Mouse (Mus musculus): Measurements from ENCODE around the gene Gramd1b.
A peak's percentile ranks its signal among the peaks of the same experiment; 100 is the strongest.

The Gramd1b gene

DNA sequence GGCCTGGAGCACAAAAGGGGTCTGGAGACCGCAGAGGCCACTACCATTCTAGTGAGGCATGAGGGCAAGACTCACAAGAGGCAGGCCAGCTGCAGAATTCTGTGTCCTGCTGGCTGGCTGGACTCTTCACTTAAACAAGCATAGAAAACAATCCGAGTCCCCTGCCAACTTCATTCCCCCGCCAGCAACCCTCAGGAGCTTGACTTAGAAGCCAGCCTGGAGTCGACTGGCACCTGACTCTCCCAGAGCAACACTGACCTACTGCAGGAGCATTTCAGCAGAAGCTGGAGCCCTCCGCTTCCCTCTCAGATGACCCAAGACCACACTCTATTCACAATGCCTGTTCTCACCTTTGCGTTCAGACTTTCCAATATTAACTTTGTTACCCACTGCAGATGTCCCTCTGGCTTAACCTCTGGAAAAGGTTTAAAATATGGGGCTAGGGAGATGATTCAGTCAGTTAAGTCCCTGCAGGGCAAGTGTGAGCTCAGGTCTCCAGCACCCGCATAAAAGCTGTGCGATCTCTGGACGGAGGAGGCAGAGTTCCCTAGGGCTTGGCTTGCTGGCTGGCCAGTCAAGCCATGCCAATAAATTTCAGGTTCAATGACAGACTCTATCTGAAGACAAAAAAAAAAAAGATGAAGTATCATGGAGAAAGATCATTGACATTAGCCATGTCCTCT is 104.8 kb downstream of the Gramd1b start:
- no peak for DNase-seq (ENCODE audit: low spot score in 2 of 2)

DNA sequence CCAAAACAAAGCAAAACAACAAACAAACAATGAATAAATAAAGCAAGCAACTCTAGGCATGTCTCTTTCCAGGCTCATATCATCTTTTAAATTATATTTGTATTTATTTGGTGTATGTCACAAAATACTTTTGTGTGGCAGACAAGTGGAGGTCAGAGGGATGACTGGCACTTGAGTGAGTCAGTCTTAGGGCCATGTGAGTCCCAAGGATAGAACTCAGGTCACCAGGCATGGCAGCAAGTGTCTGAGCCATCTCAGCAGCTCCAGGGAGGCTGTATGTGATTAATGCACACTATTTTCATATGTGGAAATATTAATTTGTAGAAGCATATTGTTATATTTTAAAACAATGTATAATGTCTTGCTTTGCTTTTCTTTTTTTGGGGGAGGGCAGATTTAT is 106.3 kb downstream of the Gramd1b start:
- no peak for DNase-seq (ENCODE audit: low spot score in 2 of 2)

DNA sequence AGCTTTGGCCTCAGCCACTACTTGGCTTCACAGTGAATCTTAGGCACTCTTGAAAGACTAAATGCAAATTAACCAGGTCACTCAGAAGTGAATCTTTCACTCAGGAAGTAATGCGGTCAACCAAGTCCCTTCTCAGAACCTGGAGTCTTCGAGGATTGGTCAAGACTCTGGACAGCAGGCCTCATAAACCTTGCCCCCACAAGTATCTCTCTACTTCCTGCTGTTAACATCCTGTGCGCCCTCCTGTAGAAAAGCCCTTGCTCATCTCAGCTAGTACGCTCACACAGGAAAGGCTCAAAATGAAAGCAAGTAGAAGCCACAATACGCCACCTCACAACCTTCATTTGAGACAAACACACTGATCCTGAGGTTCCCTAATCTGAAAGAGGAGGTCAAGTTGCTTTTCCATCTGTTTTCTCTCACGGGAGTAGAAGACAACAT is 107.7 kb downstream of the Gramd1b start:
- DNase-seq (ENCODE audit: low spot score in 2 of 2) = no peak

DNA sequence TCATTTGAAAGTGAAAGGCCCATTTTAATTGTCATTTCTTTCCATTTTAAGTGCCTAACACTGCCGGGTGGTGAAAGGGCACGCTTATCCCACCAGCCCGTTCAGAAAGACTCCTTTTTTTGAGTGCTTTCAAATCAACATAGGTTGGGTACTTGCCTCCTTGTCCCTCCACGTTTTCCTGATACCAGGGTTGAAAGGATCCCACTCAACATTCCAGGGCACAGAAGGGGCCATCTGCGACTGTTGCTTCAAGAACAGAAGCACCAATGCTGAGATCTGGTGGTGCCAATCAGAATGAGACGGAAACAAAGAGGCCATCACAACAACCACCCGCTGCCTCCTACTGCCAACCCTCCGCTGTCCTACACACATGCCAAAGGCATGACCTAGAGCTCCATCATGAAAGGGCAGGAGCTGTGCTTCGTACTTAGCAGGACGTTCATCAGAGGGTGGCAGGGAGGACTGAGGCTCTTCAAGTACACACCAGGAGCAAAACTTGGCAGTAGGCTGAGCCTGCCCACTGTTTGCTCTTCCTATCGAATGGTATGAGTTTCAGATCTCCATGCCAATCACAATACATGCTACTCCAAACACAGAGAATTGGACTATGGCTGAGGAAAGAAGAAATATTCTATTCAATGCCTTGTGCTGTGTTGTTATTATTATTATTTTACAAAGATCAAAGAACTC is 108.7 kb downstream of the Gramd1b start:
- DNase-seq (ENCODE audit: low spot score in 2 of 2) = no peak

DNA sequence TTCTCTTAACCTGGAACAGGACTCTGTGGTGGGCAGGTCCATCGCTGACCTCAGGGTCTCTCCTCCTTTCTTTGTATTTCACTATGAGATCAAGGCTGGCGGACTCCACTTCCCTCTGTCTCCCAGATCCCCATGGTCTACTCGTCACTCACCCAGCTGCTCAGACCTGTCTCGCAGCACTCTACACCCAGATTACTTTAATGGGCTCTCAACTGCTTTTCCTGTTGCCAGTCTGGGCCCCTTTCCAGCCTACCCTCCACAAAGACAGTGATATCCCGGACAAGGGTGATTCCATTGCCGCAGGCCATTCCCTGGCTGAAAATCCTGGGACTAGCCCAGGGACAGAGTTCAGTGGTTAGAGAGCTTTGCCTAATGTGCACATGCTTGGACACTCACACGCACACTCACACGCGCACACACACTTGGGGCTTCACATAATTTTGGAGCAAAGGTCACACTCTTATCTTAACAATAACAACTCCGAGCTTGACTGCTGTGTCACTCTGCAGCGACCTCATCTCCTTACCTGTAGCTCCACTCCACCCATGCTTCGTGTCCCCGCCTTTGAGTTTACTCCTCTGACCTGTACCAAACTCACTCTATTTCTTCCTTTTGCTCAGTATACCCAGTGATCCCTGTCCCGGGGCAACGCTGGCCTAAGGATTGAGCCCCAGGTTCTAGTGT is 110.4 kb downstream of the Gramd1b start:
- DNase-seq (ENCODE audit: low spot score in 2 of 2) = no peak

DNA sequence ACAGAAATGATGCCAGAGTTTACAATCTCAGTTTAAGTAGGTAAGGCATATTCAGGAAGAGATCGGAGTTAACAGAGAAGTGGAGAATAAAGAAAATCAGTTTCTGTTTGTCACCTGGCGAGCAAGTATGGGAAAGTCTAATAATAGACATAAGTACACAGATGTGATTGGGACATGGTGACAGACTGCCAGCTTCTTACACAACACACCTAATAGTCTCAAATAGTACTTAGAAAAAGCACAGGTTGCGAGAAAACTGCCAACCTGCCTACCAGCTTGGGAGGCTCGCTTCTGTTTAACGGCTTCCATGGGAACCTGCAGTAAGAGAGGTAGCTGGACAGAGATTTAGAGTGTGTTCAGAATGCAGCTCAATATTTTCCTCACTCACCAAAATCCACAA is 112.4 kb downstream of the Gramd1b start:
- no peak for DNase-seq (ENCODE audit: low spot score in 2 of 2)

DNA sequence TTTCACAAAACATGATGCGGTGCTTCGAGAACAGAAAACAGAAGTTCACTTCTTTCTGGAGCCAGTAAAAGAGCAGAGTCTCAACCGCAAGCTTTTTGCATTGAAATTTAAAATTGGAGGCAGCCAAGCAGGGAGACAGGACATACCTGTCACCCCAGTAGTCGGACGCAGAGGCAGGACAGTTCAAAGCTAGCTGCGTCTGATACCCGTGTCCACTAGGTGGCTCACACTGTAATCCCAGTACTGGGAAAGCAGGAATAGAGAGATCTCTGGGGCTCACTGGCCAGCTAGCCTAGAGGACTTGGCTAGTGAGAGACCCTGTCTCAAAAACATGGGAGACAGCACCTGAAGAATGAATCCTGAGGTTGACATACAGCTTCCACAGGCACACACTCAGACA is 115.0 kb downstream of the Gramd1b start:
- no peak for DNase-seq (ENCODE audit: low spot score in 2 of 2)

DNA sequence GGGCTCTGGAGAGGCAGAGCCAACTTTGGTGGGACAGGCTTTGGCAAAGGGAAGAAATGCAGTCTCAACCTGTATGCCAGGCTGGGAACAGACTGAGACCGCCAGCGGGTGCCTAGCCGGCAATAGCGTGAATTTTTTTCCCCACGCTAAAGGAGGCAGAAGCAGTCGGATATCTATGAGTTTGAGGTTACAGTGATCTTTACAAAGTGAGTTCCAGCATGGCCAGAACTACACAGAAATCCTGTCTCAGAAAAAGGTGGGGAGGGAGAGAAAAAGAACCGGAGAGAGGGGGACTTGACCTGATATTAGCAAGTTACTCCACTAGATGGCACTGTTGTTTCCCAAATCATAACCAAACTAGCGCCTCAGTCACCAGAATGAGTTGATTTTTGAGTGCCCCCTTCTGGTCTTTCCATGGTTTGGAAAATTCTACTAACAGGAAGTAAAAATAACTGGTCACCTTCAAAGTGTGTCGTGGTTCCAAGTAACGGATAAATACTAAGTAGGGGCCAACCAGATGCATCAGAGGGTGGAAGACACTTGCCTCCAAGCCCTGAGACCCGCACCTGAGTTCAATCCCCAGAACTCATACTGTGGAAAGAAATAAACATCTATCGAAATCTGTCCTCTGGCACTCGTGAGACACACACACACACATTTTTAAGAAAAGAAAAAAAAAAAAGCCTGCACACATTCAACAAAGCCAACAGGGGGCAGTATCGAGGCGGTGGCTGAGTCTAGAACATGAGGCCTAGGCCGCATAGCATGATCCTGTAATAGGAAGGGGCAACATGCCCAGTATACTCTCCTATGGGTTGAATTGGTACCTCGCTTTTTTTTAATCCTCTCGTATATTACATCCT is 116.0 kb downstream of the Gramd1b start:
- peak; percentile 39 to 84 for DNase-seq (ENCODE audit: low spot score in 2 of 2)

DNA sequence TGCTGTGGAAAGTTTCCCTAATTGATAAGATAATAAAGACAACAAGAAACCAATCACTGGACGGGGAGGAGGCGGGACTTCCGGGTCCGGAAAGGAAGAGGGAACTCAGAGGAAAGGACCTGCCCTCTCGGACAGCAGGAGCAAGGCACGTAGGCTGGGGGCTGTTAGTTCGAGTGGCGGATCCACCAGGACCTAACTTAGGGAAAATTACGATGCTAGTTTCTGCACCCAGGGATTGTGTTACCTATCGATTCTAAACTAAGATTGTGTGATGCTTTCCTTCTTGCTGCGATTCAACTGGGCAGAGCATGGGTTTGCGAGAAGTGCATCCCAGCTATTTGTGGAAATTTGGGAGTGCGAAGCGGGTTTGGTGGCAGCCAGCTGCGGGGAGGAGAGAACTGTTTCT is 116.7 kb downstream of the Gramd1b start:
- DNase-seq (ENCODE audit: low spot score in 2 of 2) = peak; percentile 70 to 74

DNA sequence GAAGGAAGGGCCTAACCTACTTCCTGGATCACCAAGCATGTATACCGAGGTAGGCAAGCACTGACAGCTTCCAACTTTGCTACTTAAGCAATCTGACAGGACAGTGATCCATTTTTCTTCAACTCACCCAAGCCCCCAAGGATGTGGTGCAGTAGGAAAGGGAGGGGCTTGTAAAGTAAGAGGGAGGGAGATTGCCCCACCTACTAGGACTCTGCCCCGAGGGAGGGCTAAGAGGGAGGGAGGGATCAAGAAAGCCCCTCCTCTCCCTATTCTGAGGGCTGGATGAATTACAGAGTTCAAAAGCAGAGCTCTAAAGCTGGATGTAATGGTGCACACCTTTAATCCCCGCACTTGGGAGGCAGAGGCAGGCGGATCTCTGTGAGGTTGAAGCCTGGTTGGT is 117.6 kb downstream of the Gramd1b start:
- no peak for DNase-seq (ENCODE audit: low spot score in 2 of 2)

DNA sequence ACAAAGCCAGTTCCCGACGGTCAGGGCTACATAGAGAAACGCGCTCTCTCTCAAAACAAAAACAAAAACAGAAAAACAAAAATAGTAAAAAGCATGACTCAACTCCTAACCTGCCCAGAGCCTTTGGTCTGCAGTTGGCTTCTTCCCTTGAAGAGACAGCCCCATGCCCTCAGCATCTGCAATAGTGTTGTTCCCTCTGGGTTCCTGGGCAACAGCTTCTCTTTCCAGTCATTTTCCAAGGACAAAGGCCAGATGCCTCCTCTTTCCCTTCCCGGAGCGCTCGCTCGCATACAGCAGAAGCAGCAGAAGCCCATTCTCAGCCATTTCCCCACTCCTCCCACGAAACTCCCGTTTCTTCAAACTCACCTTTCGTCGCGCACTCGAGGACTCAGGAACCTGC is 118.3 kb downstream of the Gramd1b start:
- DNase-seq (ENCODE audit: low spot score in 2 of 2) = no peak

DNA sequence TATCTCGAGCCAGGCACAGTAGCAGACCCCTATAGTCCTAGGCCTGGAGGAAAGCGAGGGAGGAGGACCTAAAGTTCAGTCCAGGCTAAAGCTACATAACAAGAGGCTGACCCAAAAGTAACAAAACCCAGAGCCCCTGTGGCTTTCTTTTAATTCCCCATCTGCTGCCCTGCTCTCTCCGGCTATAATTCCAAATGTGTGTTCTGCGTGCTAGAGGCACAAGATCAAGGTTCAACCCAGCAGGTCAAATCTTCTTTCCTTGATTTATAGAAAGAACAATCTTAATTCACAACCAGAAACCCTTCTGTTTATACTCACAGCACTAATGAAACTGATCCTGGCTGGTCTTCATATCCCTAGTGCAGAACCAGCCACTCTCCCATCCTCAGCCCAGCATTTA is 118.9 kb downstream of the Gramd1b start:
- DNase-seq (ENCODE audit: low spot score in 2 of 2) = no peak

DNA sequence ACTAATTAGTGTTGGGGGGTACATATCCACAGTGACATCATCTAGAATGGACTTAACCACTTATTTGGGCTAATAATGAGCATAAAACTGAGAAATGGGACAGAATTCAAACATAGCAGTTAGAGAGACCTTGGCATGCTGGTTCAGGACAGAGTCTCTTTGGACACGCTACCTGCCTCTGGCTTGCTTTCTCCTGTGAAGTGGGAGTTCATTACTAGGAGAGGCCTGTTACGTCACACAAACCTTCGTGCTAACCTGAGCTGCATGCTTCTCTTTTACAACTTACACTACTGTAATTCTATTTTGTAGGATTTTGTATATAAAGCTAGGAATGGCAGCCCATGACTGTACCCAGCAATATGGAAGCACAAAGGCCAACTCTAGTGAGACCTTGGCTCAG is 120.3 kb downstream of the Gramd1b start:
- no peak for DNase-seq (ENCODE audit: low spot score in 2 of 2)

DNA sequence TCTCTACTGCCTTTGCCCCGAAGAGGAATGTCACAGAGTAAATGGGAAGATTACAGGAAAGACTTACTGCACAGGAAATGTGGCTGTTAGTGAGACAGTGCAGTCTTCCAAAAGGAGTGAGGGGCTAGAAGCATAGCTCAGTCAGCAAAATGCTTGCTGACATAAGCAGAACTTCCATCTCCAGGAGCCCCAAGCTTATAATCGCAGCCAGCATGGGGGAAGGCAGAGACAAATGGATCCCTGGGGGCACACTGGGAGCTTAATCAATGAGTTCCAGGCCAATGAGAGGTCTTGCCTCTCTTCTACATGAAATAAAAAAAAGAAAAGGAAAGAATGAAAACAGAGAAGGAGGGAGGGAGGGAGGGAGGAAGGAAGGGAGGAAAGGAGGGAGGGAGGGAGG is 122.1 kb downstream of the Gramd1b start:
- DNase-seq (ENCODE audit: low spot score in 2 of 2) = no peak

DNA sequence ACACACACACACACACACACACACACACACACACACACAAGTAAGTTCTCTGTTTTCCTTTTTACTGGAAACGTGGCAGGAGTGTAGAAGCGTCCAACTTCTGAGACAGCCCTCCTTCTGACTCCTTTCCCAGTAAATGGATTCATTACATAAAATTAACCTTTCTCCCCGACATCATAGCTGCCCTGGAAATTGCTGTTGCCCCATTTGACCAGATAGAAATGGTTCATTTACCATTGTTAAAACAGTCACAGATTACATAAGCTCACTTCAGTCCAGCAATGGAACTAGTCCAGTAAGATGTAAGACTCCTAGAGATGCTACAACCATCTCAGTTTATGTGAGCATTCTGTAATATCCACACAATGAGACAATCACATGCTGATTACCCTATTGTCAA is 122.8 kb downstream of the Gramd1b start:
- no peak for DNase-seq (ENCODE audit: low spot score in 2 of 2)

DNA sequence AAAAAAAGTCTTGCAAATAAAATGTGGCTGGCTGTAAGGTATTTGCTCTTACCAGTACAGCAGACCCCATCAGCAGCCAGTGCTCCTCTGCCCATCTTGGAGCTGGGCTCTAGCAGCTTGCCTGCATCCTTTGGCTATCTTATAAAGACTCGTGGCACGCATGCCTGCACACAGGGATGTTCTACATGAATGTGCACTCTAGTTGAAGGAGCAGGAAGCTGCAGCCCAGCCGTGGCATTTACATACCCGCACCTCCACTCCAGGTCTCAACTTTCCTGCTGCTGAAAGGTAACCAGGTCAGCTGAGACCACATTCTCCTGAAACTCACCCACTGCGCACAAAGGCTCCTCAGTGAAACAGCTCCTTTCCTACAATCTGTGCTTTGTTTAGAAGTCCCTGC is 123.3 kb downstream of the Gramd1b start:
- no peak for DNase-seq (ENCODE audit: low spot score in 2 of 2)

DNA sequence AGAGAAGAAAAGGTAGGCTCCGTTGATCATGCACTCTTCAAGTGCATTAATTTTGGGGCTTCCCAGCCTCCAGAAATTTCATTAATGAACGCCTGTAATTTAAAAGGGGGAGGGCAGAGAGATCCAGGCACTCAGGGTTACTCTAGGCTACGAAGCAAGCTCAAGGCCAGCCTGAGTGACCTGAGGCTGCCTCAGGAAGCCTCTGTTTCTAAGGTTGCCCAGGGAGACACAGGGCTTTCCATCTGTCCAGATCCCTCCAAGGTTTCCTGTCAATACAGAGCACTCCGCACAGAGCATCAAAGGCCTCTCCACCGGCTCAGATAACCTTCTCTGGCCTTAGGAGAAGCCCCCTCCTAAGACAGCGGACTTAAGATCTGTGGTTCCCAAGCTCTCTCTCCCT is 125.4 kb downstream of the Gramd1b start:
- DNase-seq (ENCODE audit: low spot score in 2 of 2) = no peak

DNA sequence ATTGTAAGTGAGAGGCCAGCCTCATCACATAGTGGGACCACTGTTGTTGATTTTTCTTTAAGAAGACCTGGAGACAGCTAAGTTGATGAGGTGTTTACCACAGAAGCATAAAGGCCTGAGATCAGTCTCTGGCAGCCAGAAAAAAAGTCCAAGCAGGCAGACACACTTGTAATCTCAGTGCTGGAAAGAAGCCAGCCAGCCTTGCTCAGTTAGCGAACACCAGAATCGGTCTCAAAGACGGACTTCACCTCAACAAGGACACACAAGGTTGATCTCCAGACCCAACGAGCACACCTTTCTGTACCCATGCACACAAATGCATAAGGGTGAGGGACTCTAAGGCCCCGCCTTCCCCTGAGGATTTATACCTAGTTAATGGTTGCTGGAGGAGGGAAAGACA is 125.9 kb downstream of the Gramd1b start:
- DNase-seq (ENCODE audit: low spot score in 2 of 2) = no peak

DNA sequence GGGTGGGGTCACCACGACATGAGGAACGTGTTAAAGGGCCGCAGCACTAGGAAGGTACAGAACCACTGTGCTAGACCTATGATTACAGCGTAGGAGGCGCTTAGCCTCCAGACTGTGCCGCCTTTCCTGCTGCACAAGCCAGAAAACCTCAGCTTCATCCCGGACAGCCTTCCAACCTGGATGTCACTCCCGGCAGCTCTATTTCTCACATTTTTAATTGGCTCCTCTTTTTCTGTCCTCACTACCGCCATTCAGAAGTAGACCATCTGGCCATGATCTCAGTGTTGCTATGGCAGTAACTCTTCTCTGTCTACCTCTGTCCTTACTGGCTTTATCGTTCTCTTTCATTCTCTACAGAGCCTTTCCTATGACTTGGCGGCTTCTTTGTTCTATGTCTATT is 126.5 kb downstream of the Gramd1b start:
- peak; percentile 48 to 71 for DNase-seq (ENCODE audit: low spot score in 2 of 2)

DNA sequence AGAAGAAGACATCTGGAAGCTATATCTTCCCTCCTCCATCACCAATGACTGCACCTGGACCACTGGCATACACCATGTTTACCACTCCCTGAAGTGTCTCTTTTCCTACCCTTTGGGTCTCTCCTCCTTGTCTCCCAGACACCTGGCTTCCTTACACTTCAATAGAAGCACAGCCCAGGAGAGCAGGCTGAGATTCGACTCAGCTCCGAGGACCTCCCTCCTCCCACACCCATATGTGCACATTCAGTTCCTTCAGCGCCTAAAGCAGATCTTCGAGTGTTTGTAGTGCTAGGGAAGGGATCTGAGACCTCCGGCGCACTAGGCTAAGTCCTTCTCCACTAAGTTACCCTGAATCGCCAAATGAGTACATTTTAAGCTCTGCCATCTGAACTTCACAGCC is 127.4 kb downstream of the Gramd1b start:
- peak; percentile 48 to 63 for DNase-seq (ENCODE audit: low spot score in 2 of 2)

DNA sequence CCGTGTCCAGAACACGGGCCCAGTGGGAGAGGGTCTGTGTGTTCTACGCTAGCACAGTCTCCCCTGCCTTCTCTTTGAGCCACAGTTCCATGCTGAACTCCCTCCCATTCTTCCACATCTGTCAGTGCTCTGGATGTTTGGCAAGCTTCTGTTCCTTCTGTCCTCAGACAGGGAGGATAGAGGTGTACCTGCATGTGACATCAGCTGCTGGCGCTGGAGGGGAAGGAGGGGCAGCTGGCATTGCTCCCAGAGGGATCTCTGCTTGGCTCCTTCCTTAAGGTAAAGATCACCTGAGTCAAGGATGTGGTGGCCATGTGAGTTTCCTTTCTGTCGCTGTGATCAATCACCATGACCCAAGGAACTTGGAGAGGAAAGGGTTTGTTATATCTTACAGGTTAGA is 129.4 kb downstream of the Gramd1b start:
- DNase-seq (ENCODE audit: low spot score in 2 of 2) = no peak

DNA sequence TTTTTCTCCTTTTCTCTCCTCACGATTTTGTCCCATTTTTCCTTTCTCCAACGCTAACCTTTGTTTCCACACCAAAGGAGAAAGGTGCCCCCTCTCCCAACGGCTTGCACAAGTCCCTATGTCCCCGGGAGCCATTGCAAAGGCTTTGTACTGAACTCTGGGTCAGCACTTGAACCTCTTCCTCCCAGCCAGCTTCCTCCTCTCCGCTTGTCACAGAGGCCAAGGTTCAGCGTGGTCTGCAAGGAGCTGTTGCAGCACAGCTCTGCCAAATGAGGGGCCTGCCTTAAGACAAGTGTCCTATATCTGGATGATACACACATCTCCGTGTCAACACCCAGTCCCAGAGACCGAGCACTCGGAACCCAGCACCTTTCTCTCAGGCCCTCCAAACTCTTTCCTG is 130.3 kb downstream of the Gramd1b start:
- DNase-seq (ENCODE audit: low spot score in 2 of 2) = no peak
